Mouse (Mus musculus): ENCODE data around the gene Clec9a. TPM values are rescaled to one million over a fixed set of nuclear protein-coding genes. Genes with fewer than 3 reads are reported as not detected.

The Clec9a gene
- total and polyA plus RNA-seq, 3 experiments = not detected

GRCm38 (mm10) chr6:129425217-129425616 is 16.6 kb downstream of the Clec9a start:
- no peaks in the 10 kb centered on the region; a peak in 1 of 4 replicates for H3K36me3 ChIP-seq (ENCODE audit: control insufficient read depth in 1 of 2, insufficient read depth in 2 of 2, low read length in 2 of 2)
- no peak overlapping the region for H3K4me3 ChIP-seq (ENCODE audit: control insufficient read depth in 1 of 2, insufficient read depth in 1 of 2, low read depth in 2 of 2, low read length in 2 of 2)
- no peaks in the 10 kb centered on the region for H3K79me2 ChIP-seq (ENCODE audit: control insufficient read depth, insufficient read depth, low read length, poor library complexity)
- H3K9ac ChIP-seq (ENCODE audit: control insufficient read depth, low read depth, low read length, poor library complexity, severe bottlenecking) = no peak overlapping the region
- peaks cover 0 to 4% of the 10 kb centered on the region in 2 experiments; a peak in 1 of 4 replicates for H3K27me3 ChIP-seq (ENCODE audit: control insufficient read depth in 1 of 2, insufficient read depth in 2 of 2, low read length in 2 of 2)
- H3K4me1 ChIP-seq (ENCODE audit: control insufficient read depth in 1 of 2, insufficient read depth in 2 of 2, low read length in 2 of 2) = peaks cover 0 to 3% of the 10 kb centered on the region in 2 experiments; a peak in 1 of 4 replicates
- DNase-seq (ENCODE audit: low read depth, low spot score) = no peak
- no peak for TF ChIP-seq HCFC1 (IDR thresholded peaks at IDR 0.05; ENCODE audit: low read depth, low read length)
- no peak for TF ChIP-seq TBP (IDR thresholded peaks at IDR 0.05; ENCODE audit: low read depth, low read length)
- TF ChIP-seq NELFE (IDR thresholded peaks at IDR 0.05; ENCODE audit: low read depth, low read length) = no peak
- no peak for TF ChIP-seq KAT2A (conservative IDR thresholded peaks at IDR 0.05; ENCODE audit: low read depth, low read length)
- TF ChIP-seq RAD21 (IDR thresholded peaks at IDR 0.05; ENCODE audit: low read depth, low read length) = no peak
- no peak for TF ChIP-seq E2F4 (IDR thresholded peaks at IDR 0.05; ENCODE audit: borderline replicate concordance, low read depth, low read length)
- no peak overlapping the region for H3K27ac ChIP-seq (ENCODE audit: control insufficient read depth, low read depth, low read length)
- H3K9me3 ChIP-seq (replicated peaks; ENCODE audit: insufficient read depth, low read length) = no peaks in the 10 kb centered on the region

GRCm38 (mm10) chr6:129425812-129426211 is 17.1 kb downstream of the Clec9a start:
- Histone ChIP-seq H3K4me1 (ENCODE audit: control insufficient read depth in 1 of 2, insufficient read depth in 2 of 2, low read length in 2 of 2) (peaks cover 0 to 3% of the 10 kb centered on the region in 2 experiments; a peak in 1 of 4 replicates), H3K27ac (ENCODE audit: control insufficient read depth, low read depth, low read length) (no peak overlapping the region)

GRCm38 (mm10) chr6:129427281-129427680 is 18.6 kb downstream of the Clec9a start:
- no peaks in the 10 kb centered on the region for H3K79me2 ChIP-seq (ENCODE audit: control insufficient read depth, insufficient read depth, low read length, poor library complexity)
- TF ChIP-seq CTCF (IDR thresholded peaks at IDR 0.05 in 2 of 3, conservative IDR thresholded peaks at IDR 0.05 in 1 of 3; ENCODE audit: control insufficient read depth in 1 of 3, insufficient read depth in 1 of 3, low read depth in 2 of 3, low read length in 3 of 3, poor library complexity in 1 of 3, severe bottlenecking in 1 of 3) (no peak), E2F4 (IDR thresholded peaks at IDR 0.05; ENCODE audit: borderline replicate concordance, low read depth, low read length) (no peak), GATA1 (IDR thresholded peaks at IDR 0.05; ENCODE audit: low read depth, low read length) (no peak), ETS1 (IDR thresholded peaks at IDR 0.05; ENCODE audit: low read depth, low read length) (no peak), UBTF (IDR thresholded peaks at IDR 0.05; ENCODE audit: borderline replicate concordance, insufficient read depth, low read depth, low read length) (no peak), POLR2AphosphoS2 (IDR thresholded peaks at IDR 0.05; ENCODE audit: low read length) (no peak), KAT2A (conservative IDR thresholded peaks at IDR 0.05; ENCODE audit: low read depth, low read length) (no peak), JUND (IDR thresholded peaks at IDR 0.05; ENCODE audit: low read depth, low read length) (no peak), HCFC1 (IDR thresholded peaks at IDR 0.05; ENCODE audit: low read depth, low read length) (no peak), TCF12 (IDR thresholded peaks at IDR 0.05; ENCODE audit: low read depth, low read length) (no peak)
- H3K36me3 ChIP-seq (ENCODE audit: control insufficient read depth in 1 of 2, insufficient read depth in 2 of 2, low read length in 2 of 2) = no peaks in the 10 kb centered on the region; a peak in 1 of 4 replicates

More at GRCm38 (mm10) chr6:129425812-129426211, 17.1 kb downstream of the Clec9a start:
- no peaks in the 10 kb centered on the region for H3K9me3 ChIP-seq (replicated peaks; ENCODE audit: insufficient read depth, low read length)
- H3K4me3 ChIP-seq (ENCODE audit: control insufficient read depth in 1 of 2, insufficient read depth in 1 of 2, low read depth in 2 of 2, low read length in 2 of 2) = no peak overlapping the region
- H3K79me2 ChIP-seq (ENCODE audit: control insufficient read depth, insufficient read depth, low read length, poor library complexity) = no peaks in the 10 kb centered on the region
- H3K9ac ChIP-seq (ENCODE audit: control insufficient read depth, low read depth, low read length, poor library complexity, severe bottlenecking) = no peak overlapping the region
- H3K36me3 ChIP-seq (ENCODE audit: control insufficient read depth in 1 of 2, insufficient read depth in 2 of 2, low read length in 2 of 2) = no peaks in the 10 kb centered on the region; a peak in 1 of 4 replicates
- peaks cover 0 to 4% of the 10 kb centered on the region in 2 experiments; a peak in 1 of 4 replicates for H3K27me3 ChIP-seq (ENCODE audit: control insufficient read depth in 1 of 2, insufficient read depth in 2 of 2, low read length in 2 of 2)
- TF ChIP-seq BHLHE40 (IDR thresholded peaks at IDR 0.05; ENCODE audit: borderline replicate concordance, low read depth, low read length) (peak; percentile 43; the same call in 1 of the 2 replicates), NELFE (IDR thresholded peaks at IDR 0.05; ENCODE audit: low read depth, low read length) (no peak), ZKSCAN1 (IDR thresholded peaks at IDR 0.05; ENCODE audit: low read depth, low read length) (no peak), RCOR1 (IDR thresholded peaks at IDR 0.05; ENCODE audit: low read depth, low read length) (no peak), GATA1 (IDR thresholded peaks at IDR 0.05; ENCODE audit: low read depth, low read length) (0 out of 2 replicates have a peak, but pooled peaks have one; percentile 6), TCF12 (IDR thresholded peaks at IDR 0.05; ENCODE audit: low read depth, low read length) (peak; percentile 10; the same call in 1 of the 2 replicates), EP300 (IDR thresholded peaks at IDR 0.05; ENCODE audit: low read depth in 1 of 2, low read length in 2 of 2) (peak; percentile 16 to 32; a peak in 2 of 4 replicates), TAL1 (IDR thresholded peaks at IDR 0.05; ENCODE audit: low read length) (peak; percentile 35)
- DNase-seq (ENCODE audit: low read depth, low spot score) = peak; percentile 15

More at GRCm38 (mm10) chr6:129427281-129427680, 18.6 kb downstream of the Clec9a start:
- Histone ChIP-seq H3K9me3 (replicated peaks; ENCODE audit: insufficient read depth, low read length) (no peaks in the 10 kb centered on the region), H3K4me1 (ENCODE audit: control insufficient read depth in 1 of 2, insufficient read depth in 2 of 2, low read length in 2 of 2) (peaks cover 0 to 3% of the 10 kb centered on the region in 2 experiments; a peak in 1 of 4 replicates), H3K27ac (ENCODE audit: control insufficient read depth, low read depth, low read length) (no peak overlapping the region), H3K27me3 (ENCODE audit: control insufficient read depth in 1 of 2, insufficient read depth in 2 of 2, low read length in 2 of 2) (peaks cover 0 to 2% of the 10 kb centered on the region in 2 experiments; a peak in 2 of 4 replicates), H3K4me3 (ENCODE audit: control insufficient read depth in 1 of 2, insufficient read depth in 1 of 2, low read depth in 2 of 2, low read length in 2 of 2) (no peak overlapping the region), H3K9ac (ENCODE audit: control insufficient read depth, low read depth, low read length, poor library complexity, severe bottlenecking) (no peak overlapping the region)
- no peak for DNase-seq (ENCODE audit: low read depth, low spot score)
